Mouse (Mus musculus) heart, postnatal 0 days (tissue): Measurements from ENCODE around the gene Nr4a3.

Source experiments
- CTCF ChIP-seq: IDR thresholded peaks from 2 replicates; pipeline ENCODE4 v1.5.1; 2016; ENCODE audit warnings: antibody characterized with exemption, control low read depth, low read depth
- EP300 ChIP-seq: IDR thresholded peaks from 2 replicates; pipeline ENCODE4 v1.6.1; 2016; ENCODE audit warnings: antibody characterized with exemption, low read depth

DNA sequence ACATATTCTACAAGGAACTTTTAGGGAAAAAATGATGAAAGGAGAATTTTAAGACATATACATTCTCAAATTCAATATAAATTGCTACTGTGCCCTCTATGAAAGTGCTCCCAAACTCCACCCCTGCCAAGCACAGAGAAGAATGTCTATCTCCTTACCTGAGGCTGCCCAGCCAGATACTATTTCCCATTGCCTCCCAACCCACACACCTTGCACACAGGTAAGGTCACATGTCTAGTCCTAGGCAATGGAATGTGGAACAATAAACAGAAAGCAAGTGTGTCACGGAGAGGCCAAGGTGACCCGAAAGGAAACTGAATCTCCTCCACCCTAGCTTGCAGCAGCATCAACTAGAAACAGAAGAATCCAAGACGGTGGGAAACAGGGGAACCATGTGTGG is 22.0 kb upstream of the Nr4a3 start:
- no peak for TF ChIP-seq CTCF
- TF ChIP-seq EP300 = no peak
